Mouse (Mus musculus) cerebellum, adult (tissue): ENCODE results near the gene Dtx2.
"Not testable (repeated sequence)": the region's sequence is repeated elsewhere in the genome, so short reads cannot be mapped to it uniquely, and the experiment has no call there.

Experiments
- ATAC-seq: cut with Nextera tagmentation; 2 replicates; pipeline ENCODE4 v1.9.2; 2017; ENCODE audit warnings: mild to moderate bottlenecking, moderate library complexity, mixed read lengths; ENCODE audit not compliant: insufficient number of reproducible peaks, low FRiP score, low TSS enrichment

Gene Dtx2

DNA sequence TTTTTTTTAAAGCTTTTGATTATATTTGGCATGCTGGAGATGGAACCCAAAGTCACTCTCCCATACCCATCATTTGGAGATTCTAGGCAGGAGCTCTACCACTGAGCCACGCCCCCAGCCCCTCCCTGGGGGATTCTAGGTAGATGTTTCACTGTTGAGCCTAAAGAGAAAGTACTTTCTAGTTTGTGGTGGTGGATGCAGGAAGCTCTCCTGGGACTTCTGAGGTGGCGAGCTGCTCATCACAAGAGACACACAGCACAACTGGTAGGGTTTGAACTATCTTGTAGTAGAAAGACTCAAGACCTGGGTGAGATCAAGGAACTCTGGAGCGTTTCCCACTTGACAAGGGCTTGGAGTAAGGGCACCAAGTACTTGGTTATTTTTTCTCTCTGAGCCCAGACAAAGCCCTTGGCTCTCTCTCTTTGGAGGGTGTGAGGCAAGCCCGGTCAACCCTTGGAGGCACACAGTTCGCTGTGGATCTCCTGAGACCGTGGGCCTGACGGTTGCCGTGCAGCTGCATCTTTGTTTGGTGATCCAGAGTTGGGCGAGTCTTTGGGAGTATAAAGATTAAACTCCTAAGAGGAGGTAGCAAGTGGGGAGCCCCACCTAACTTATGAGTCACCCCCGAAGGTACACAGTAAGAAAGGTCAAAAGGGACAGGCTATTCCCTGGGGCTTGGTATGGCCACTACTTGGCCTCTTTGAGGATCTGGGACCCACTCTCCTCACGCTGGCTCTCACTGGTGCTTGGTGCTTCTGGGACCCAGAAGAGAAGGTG lies 59.9 kb downstream of the Dtx2 start, which contains the start of gene Upk3bl:
Upk3bl (plus strand) TSS at position 192 of the 777 bp plus-strand sequence.
- no peak for ATAC-seq

DNA sequence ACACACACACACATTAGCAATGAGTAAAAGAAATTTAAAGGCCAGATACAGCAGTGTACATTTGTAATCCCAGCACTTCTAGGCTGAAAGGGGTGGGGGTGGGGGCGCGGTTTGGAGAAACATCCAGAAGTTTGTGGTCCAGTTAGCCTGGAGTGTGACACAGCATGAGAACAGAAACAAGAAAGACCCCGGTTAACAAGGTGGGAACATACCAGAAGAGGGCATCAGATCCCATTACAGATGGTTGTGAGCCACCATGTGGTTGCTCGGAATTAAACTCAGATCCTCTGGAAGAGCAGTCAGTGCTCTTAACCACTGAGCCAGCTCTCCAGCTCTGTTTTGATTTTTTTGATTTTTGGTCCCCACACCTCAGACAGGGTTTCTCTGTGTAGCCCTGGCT lies 61.5 kb downstream of the Dtx2 start:
- no peak for ATAC-seq

GRCm38 (mm10) chr5:136057085-136057484 lies 62.5 kb downstream of the Dtx2 start:
- no peak for ATAC-seq

GRCm38 (mm10) chr5:136061567-136061966 lies 67.0 kb downstream of the Dtx2 start:
- no peak for ATAC-seq

- ATAC-seq: no peak
Observed at GRCm38 (mm10) chr5:136063920-136064319, 69.3 kb downstream of the Dtx2 start.

DNA sequence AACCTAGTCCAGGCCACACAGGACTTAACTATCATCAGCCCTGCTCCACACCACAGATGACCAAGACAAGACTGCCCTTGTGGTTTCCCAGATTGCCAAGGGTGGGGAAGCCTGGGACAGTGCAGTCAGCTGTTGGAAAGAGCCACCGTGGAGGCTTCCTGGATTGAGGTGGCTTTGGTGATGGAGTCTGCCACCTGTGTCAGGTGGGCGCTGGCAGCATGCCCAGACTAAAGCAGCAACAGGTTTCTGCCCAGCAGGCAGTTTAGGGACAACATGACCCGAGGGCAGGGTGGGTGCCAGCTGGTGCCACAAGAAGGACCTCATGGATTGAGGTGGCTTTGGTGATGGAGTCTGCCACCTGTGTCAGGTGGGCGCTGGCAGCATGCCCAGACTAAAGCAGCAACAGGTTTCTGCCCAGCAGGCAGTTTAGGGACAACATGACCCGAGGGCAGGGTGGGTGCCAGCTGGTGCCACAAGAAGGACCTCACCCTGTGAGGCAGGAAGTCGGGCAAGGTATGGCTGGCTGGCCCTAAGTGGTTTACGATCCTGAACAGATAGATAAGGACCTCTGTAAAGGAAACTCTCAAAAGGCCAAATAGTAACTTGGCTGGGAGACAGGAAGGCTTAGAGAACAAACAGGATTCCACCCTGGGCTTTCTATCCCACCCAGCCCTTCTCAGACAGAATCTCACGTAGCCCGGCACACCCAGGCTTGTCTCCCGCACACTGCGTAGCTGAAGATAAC lies 72.0 kb downstream of the Dtx2 start:
- ATAC-seq: not testable (repeated sequence)

DNA sequence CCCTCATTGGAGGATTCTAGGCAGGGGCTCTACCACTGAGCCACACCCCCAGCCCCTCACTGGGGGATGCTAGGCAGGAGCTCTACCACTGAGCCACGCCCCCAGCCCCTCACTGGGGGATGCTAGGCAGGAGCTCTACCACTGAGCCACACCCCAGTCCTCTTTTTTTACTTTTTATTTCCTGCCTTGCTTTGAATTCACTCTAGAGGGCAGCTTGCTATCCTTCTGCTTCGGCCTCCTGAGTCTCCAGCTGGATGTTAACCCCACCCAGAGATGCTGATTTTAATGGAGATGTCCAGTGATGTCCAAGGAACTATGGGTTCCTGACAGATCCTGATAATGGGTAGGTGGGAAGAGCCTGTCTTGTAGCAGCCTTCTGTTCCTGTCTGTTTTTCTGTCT lies 74.8 kb downstream of the Dtx2 start:
- no peak for ATAC-seq

GRCm38 (mm10) chr5:136073051-136073450 lies 78.5 kb downstream of the Dtx2 start:
- no peak for ATAC-seq

- ATAC-seq: no peak
Observed at GRCm38 (mm10) chr5:136073526-136073925, 78.9 kb downstream of the Dtx2 start.

GRCm38 (mm10) chr5:136075076-136075475 lies 80.5 kb downstream of the Dtx2 start:
- no peak for ATAC-seq

- ATAC-seq: no peak
Observed at GRCm38 (mm10) chr5:136076284-136076683, 81.7 kb downstream of the Dtx2 start.

DNA sequence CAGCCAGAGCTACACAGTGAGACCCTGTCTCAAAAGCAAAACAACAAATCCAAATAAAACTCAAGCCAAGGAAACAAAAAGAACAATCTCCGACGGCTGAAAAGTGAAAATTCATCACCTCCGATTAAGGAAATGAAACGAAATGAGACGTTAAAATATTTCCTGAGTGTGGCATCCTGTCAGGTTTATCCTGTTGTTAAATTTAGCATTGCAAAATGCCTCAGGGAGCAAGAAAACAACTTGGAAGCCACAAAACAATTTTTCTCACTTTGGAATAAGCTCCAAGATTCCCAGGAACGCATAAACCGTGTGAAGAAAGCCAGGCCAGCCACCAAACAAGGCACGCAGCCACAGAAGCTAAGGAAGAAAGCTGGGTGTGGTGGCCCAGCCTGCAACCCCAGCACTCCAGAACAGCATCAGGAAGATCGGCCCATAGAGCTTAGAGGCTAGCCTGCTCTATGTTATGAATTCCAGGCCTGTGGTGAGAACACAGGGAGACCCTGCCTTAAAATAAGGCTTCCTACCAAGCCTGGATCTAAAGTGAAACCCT lies 82.5 kb downstream of the Dtx2 start:
- ATAC-seq: no peak

DNA sequence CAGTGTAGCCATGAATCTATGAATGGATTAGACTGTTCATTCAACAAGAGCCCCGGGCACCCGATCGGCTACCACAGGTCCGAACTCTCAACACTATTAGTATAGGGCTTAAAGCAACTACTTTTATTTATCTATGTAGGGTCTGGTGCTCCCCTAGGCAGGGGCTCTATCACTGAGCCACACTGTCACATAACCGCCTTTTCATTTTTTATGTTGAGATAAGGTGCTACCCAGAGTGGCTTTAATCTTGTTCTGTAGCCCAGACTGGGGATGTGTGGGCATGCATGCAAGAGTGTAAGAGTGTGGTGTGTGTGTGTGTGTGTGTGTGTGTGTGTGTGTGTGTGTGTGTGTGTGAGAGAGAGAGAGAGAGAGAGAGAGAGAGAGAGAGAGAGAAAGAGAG lies 83.5 kb downstream of the Dtx2 start:
- ATAC-seq: no peak

DNA sequence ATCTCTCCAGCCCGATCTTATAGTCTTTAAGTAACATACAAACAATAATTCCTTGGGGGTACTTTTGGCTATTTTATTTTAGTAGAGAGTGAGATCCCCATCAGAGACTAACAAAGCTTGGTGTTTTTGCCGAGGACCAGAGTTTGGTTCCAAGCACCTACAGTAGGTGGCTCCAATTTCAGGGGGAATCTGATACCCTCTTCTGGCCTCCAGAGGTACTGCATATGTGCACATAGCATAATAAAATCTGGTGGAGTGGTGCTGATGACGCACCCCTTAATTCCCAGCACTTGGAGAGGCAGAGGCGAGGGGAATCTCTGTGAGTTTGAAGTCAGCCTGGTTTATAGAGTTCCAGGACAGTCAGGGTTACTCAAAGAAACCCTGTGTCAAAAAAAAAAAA lies 87.7 kb downstream of the Dtx2 start:
- ATAC-seq: no peak
